In the genomic region with DNA sequence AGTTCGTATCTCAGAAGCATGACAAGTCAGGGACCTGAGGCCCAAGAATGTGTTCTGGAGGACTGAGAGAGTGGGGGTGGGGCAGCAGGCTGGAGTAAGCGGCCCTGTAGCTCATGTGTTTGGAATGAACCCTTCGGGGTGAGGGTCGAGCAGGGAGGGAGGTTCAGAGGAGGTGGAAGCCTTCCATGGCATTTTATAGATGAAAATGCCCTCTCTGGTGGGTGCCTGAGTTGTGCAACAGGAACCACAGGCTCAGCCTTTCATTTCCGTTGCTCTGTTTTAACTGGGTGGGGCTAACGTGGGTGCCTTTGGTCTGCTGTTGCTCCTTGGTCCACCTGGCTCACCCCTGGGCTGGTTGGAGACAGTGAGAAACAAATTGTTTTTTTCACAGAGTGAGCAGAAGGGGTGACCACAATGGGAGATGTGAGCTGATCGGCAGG, we compare ENCODE assay signal across 9 mouse cellular contexts. TPM values are rescaled to one million over a fixed set of nuclear protein-coding genes. Genes with fewer than 3 reads are reported as not detected.
A peak's percentile ranks its signal among the peaks of the same experiment; 100 is the strongest.
DNase-seq lines count a peak whose midpoint lies in the region; ATAC-seq lines count a peak whose summit lies in the region.
"Had no signal": no experiment of that assay in that cellular context is flagged by ENCODE, and none has a peak within 500 bp of the region (broad histone marks: within the 10 kb centered on the region; RNA-seq: fewer than 3 reads in every experiment).

No protein-coding gene starts in this region.

- ATAC-seq in megakaryocyte-erythroid progenitor cell, adult 5-6 weeks (replicated peaks; ENCODE audit: low FRiP score, low TSS enrichment, poor library complexity, severe bottlenecking), result 0 out of 2 replicates have a peak, but pooled peaks have one; percentile 19
- ATAC-seq: intestine, postnatal 0 days had no signal

- DNase-seq in adrenal gland, adult 8-10 months, result peak; percentile 33
- DNase-seq in adrenal gland, adult 18-20 months (ENCODE audit: low spot score in 2 of 2), result no peak
- DNase-seq in spleen, adult 12 weeks (ENCODE audit: low spot score), result peak; percentile 30
- DNase-seq in spleen, postnatal 14 days (ENCODE audit: low spot score in 2 of 2), result no peak
- DNase-seq in retina, postnatal 1 day, result no peak
- DNase-seq in cerebellum, adult 11-12 months, result no peak
- no peak for DNase-seq in embryo, embryonic 10.5 days (ENCODE audit: low spot score)

RNA-seq across cellular contexts. Expression of a gene that starts 9.2 kb away (rescaled TPM):
- total RNA-seq in adrenal gland, adult 8-10 months (2022), result 10 to 100 TPM; 15.2 to 23.8 (median 18.2) TPM
- 10 to 100 TPM; 13.5 to 15.2 TPM for total RNA-seq in adrenal gland, adult 18-20 months (2021)
- 9.9 and 19.4 TPM in 2 replicates for total RNA-seq in megakaryocyte-erythroid progenitor cell, adult 5-6 weeks (2014; fragmentation: Nextera tagmentation)
- total RNA-seq in megakaryocyte-erythroid progenitor cell, adult 5-6 weeks (2017), result 11.1 TPM in 2 replicates

Comparison
In these comparisons a context has a peak if more than half of its experiments do, and no peak if none do; other contexts are left out.
1. DNase-seq: peak in adrenal gland, adult 8-10 months (single experiment) and spleen, adult 12 weeks (single experiment); none in adrenal gland, adult 18-20 months (0 of 2), spleen, postnatal 14 days (0 of 2), retina, postnatal 1 day (single experiment), cerebellum, adult 11-12 months (single experiment) and embryo, embryonic 10.5 days (single experiment).